Mouse (Mus musculus) neural tube, embryonic 10.5 days (tissue): ENCODE measurements around the gene Gpr62.
A peak's percentile ranks its signal among the peaks of the same experiment; 100 is the strongest.

Experiments
- DNase-seq: peaks from one replicate; pipeline ENCODE4 v3.0.0-alpha.2; 2017; ENCODE audit warnings: low spot score; ENCODE audit errors: extremely low spot score

Gpr62 gene

DNA sequence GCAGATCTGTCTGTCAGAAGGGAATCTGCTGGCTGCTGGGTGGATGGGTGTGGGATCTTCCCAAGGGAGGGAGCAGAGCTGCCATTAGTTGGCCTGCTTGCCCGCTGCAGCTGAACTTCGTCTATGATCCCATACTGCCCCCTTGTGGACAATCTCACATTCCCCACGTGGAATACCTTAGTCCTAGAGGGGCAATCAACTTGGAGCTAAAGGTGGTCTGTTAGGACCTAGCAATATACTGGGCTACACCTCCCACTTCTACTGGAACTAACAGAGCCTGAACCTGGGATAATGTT lies 43.9 kb downstream of the Gpr62 start:
- peak; percentile 92 for DNase-seq

DNA sequence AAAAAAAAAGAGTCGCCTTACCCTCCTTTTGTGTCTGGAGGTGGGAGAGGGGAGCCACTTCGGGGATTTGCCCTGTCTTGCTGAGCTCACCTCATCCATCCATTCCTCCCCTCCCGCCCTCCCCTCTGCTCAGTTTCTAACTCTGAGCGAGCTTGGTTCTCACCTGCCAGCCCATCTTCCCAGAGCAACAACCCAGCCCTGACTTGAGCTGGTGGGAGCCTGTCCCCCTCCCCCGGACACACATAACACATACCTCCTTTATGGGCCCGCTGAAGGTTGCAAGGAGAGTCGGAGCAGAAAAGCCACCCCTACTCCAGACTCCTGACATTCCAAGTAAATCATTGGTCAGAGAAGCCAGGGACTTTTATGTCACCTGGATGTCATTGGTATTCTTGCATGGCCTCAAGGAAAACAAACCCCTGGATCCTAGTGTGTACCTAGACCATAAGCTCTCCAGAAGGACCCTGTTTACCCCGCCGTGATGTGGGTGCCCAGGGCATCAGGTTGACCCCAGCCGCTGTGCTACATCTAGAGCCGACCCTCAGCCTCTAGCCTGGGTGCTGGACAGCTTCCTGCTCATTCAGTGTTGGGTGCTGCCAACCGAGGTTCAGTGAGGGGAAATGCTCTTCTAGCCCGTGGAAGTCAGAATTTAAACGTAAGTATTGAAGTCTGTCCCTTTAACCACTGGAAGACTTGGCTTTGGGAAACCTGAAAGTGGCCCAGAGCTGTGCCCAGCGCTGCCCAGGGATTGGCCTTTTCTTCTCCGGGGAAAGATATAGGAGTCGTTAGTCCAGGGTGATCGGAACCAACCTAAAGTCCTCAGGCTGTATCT lies 44.5 kb downstream of the Gpr62 start:
- no peak for DNase-seq

DNA sequence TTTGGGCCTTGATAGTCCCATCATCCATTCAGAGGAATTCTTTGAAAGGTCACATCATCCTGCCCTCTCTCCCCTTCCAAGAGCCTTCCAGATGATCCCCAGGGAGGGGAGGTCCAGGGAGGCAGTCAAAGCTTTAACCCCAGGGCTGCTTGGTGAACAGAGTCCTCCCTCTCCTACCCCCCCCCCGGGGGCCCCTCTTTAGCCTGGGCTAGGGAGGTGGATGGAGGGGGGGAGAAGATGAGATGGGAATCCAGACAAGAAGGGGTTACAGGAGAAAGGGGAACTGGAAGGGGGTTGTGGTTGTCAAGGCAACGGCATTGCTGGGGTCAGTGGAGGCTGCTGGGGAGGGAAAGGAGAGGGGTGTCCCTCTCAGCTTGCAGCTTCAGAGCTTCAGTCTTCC lies 45.1 kb downstream of the Gpr62 start:
- peak; percentile 62 for DNase-seq

DNA sequence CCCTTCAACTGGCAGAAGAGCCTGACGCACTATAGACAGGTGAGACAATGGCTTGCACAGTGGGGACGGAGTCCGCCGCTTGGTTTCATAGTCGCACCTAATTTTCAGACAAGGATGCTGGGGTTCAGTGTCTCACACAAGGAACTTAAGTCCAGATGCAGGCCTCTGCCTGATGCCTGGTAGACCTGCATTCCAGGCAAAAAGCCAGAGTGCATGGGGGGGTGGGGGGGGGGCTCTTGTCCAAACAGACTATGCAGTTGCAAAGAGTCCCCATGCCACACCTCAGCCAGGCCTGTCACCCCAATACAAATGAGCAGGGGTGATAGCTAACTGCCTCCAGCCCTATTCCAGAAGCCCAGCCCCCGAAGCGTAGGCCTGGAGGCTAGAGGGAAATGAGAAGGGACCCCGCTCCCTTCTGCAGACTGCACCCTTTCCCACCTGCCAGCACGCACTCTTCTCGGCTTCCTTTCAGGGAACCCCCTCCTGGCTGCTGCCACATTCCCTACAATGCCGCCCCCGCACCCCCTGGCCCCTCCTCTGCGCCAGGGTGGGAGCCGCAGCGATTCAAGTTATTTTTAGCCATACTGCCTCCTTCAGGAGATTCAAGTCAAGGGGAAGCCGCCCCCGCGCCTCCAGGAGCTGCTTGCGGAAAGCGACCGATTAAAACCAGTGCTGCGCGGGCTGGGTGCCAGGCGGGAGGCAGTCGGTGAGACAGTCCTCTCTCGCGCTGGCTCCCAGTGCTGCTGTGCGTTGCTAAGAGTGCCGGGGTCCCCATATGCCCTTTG lies 47.7 kb downstream of the Gpr62 start:
- DNase-seq, result peak; percentile 71

DNA sequence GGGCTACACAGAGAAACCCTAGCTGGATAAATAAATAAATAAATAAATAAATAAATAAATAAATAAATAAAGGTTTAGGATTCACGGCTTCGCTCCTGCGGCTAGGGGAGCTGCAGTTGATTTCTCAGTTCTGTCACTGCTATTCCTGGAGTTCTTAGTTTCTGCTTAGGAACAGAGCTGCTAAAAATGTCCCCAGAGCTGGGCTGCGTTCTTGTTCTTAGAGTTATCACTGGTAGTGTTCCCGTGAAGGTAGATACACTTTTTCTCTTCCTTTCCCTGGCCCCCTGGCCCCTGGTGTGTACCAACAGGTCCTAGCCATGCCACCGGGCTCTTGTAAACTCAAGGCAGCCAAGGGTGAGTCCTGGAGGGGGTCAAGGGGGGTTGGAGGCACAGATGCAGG lies 48.9 kb downstream of the Gpr62 start:
- no peak for DNase-seq
